Mouse (Mus musculus) brain, embryonic 14.5 days (tissue): ENCODE data around the gene Map3k12. TPM values are rescaled to one million over a fixed set of nuclear protein-coding genes. Genes with fewer than 3 reads are reported as not detected.

Source experiments
- DNase-seq: peaks from one replicate; pipeline ENCODE4 v3.0.0-alpha.2; 2011; ENCODE audit warnings: low read depth
- CTCF ChIP-seq: fragments of 200-500 bp; IDR thresholded peaks from 2 replicates; pipeline ENCODE4 v1.5.1; 2012; ENCODE audit warnings: inconsistent platforms, mild to moderate bottlenecking, moderate library complexity, borderline replicate concordance; ENCODE audit not compliant: insufficient read depth, insufficient read length; ENCODE audit errors: extremely low read depth
- POLR2A ChIP-seq: fragments of 200-500 bp; IDR thresholded peaks from 2 replicates; pipeline ENCODE4 v1.6.1; 2012; ENCODE audit warnings: mild to moderate bottlenecking, inconsistent platforms, borderline replicate concordance; ENCODE audit not compliant: poor library complexity, insufficient read depth, insufficient read length, severe bottlenecking; ENCODE audit errors: extremely low read depth
- polyA plus RNA-seq: library from polyadenylated mRNA; depleted of rRNA; stranded (reverse); fragments of >200 nt; gene quantifications from 2 replicates; pipeline ENCODE4 v1.2.3, GENCODE M21; 2012

Gene Map3k12
- polyA plus RNA-seq, 1 experiment, result 72.4 TPM

DNA sequence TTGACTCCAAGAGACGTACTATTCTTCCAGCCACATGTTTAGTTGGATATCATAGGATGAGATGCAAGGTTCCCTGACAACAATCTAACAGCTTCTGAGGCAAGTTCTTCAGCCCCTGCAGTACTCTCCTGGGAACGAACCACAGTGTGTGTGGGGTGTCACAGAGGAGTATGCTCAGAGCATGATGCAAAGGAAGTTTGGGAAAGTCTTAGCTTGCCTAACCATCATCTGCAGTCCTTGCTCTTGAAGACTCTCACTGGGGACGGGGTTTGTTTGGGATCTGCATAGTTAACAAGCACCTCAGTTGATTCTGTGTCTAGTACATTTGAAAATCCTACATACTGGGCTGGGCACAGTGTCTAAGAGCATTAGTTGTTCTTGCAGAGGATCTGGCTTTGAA lies 8.5 kb downstream of the Map3k12 start:
- no peak for DNase-seq
- TF ChIP-seq CTCF (no peak), POLR2A (no peak)

DNA sequence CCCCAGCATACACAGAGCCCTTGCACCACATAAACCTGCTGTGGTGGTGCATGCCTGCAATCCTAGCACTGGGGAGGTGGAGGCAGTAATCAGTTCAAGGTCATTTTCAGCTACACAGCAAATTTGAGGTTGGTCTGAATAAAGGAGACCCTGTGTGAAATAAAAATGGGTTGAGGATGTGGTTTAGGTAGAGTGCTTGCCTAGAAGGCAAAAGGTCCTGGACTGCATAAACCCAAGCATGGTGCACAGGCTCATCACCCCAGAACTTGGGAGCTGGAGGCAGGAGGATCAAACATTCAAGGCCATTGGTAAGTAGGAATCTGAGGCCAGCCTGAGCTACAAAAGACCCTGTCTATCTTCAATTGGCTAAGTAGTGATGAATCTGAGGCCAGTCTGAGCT lies 9.3 kb downstream of the Map3k12 start:
- no peak for TF ChIP-seq POLR2A
- TF ChIP-seq CTCF, result no peak

DNA sequence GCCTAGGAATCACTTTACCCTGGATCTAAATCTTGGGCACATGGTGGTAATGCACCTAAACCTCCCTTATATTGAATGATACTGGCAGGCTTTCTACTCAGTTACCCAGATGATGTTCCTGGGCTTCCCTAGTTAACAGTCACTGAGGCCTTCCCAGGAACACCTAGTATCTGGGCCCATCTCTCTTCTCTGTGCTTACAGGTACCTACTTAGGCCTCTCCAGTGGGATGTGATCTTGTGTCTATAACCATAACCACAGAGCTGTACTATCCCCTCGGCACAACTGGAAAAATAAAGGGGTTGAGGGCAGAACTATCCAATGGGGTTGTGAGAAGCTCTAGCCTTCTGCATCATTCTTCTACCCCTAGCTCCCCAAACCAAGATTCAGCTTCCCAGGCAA lies 10.0 kb downstream of the Map3k12 start:
- TF ChIP-seq CTCF (no peak), POLR2A (no peak)
- DNase-seq, result no peak

More for the DNA sequence above, 9.3 kb downstream of the Map3k12 start:
- no peak for DNase-seq

DNA sequence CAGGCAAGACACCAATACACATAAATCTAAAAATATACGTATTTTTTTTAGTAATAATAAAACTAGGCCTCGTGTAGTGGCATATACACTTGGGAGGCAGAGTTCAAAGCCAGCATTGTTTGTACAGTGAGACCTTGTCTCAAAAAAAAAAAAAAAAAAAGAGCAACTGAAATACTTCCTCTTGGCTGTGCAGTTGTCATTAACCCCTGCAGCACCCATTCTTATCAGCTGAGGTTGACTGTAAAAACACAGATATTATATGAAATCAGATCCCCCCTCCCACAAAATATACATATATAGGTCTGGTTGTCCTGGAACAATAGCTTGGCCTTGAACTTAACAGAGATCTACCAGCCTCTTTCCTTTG lies 10.4 kb downstream of the Map3k12 start:
- TF ChIP-seq POLR2A (no peak), CTCF (no peak)
- DNase-seq, result no peak

DNA sequence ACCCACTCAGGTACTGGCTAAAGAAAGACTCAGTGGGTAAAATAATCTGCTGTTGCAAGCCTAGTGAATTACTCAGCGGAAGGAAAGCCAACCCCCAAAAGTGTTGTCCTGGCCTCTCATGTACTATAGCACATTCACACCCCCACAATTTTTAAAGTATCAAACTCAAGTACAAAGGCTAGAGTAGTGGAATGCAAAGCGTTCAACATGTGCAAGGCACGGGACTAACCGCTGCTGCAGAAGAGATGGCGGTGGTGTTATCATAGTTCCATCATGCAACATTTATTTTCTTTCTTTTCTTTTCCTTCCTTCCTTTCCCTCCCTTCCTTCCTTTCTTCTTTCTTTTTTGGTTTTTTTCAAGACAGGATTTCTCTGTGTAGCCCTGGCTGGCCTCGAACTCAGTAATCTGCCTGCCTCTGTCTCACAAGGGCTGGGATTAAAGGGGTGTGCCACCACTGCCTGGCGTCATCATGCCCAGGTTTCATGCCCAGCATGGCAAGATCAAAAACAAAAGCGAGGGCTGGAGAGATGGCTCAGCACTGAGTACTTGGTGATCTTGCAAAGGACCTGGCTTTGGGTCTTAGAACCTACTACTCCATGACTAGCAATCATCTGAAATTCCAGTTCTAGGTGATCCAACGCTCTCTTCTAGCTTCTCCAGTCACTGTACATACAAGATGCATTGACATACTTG lies 10.9 kb downstream of the Map3k12 start:
- DNase-seq, result no peak
- no peak for TF ChIP-seq POLR2A
- no peak for TF ChIP-seq CTCF

DNA sequence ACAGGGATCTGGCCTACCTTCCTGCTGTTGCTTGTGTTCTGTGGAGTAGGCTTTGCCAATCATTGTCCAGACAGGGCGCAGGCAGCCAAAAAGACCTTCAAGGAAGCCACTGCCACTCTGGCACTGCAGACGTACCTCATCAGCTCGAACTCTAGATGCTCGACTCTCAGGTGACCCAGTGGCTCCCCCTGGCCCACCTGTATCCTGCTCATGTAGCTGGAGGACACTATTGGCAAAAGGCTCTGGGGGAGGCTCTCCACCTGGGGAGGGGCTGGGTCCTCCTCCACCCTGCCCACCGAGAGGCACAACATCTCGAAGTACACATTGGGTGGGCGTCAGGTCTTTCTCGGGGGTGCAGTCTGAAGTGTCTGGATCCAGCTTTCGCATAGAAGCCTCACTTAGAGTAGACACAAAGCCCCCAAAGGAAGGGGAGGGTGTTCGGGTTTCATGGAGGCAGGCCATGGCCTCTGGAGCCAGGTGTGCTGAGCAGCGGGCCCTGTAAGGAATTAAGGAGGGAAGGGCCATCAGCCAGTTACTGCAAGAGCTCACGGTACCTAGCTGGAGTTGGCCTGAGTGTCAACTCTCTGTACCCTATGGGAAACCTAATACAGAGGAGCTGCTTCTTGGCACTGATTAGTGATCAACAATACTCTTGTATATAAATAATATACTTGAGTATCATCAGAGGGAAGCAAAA lies 11.6 kb downstream of the Map3k12 start:
- DNase-seq, result no peak
- TF ChIP-seq POLR2A, result no peak
- no peak for TF ChIP-seq CTCF

DNA sequence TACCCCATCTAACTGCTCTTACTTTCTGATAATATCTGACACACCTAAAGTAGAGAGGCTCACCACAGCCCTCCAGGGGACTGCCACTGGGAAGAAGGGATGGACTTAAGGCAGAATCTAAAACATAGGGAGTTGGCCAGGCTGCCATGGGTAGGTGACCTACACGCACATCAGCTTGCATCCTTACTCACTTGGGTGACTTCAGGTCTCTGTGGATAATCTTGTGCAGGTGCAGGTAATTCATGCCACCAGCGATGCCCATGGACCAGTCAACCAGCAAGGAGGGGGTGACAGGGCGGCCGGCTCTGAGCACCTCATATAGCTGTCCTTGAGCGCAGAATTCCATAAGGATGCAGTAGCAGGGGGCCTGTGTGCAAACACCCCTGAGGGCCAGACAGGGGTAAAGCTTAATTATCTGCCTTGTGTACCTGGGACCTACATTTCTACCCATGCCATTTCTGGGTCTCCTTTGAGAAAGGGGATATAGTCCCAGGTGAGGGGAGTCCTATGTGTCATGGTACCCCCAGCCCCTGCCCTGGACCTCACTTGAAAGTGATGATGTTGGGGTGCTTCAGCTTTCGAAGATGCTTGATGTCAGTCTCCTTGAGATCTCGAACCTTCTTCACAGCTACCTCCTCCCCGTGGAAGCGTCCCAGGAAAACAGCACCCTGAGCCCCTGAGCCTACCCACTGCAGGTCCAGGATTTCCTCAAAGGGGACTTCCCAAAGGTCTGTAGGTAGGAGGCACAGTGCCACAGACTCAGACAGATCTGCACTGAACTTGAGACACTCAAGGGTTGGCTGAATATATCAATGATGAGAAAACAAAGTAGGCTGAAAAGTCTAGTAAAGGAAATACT lies 12.7 kb downstream of the Map3k12 start:
- no peak for DNase-seq
- TF ChIP-seq POLR2A (no peak), CTCF (no peak)

DNA sequence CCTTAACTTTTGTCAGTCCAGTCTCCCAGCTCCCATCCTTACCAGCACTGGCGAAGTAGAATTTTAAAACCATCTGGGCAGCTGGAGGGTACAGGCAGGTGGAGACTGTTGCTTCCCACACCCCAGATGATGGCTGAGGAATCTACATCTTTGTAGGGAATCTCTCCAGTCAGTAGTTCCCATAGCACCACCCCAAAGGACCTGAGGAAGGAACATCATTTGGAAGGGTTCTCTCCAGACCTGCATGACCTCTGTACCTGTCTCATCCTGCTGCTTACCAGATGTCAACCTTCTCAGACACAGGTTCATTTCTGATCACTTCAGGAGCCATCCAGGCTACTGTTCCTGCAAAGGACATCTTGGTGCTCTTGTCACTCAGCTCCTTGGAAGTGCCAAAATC lies 13.4 kb downstream of the Map3k12 start, which contains the start of gene Gm10337:
Gene Gm10337 (plus strand): TSS at position 276 of the 400 bp plus-strand sequence.
- DNase-seq, result no peak
- TF ChIP-seq CTCF, result no peak
- no peak for TF ChIP-seq POLR2A

DNA sequence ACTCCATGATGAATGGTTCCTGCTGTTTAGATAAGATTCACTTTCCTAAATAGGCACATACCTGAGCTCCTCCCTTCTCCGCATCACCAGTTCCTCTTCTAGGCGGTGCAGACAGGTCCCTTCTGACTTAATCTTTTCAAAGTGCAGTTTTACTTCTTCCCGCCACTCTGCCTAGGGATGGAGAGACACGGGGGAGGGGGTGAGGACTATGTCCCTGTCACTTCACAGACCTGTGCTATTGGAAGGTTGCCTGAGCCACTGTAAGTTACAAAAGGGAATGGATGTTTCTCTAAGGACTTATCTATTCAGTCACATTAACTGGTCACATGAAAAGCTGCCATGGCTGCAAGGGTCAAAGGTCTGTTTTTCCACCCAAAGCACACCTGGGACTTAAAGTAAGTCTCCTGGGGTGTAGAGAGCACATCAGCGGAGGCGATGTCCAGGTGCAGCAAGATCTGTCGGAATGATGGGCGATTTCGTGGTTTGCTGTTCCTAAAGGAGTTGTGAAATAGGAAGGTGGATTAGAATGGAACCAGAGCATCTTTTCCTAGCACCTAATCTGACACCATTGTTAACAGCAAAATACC lies 14.5 kb downstream of the Map3k12 start:
- TF ChIP-seq CTCF (no peak), POLR2A (no peak)

DNA sequence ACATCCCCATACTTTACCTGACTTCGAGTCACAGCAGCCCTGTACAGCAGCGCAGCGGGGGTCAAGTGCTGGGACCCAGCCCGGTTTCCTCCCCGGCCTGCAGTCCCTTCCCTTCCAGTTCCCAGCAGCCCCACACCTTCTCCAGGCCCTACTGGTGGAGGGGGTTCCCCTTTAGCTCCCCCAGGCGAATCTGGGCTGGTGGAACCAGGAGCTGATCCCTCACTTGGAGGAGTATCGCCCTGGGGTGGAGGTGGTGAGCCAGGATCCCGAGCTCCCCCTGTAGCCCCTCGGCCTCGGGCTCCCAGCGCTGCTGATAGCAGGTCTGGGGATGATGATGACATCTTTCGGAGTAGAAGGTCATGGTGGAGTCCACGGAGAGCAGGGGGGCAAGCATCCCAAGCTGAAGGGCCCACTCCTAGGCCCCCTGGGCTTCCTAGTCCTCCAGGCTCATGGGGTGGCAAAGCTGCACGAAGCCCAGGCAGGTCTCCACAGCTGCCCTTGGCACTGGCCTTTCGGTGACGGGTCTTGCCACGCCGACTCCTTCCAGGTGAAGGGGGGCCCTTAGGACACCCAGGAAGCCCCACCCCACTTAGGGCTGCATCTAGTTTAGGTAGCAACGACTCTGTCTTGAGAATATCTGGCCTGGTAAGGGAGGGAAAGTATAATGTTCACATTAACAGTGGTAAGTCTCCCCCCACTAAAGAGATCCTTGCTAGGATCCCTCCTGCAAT lies 15.6 kb downstream of the Map3k12 start:
- TF ChIP-seq POLR2A (no peak), CTCF (no peak)

More for the DNA sequence above, 14.5 kb downstream of the Map3k12 start:
- DNase-seq, result no peak

More for the DNA sequence above, 15.6 kb downstream of the Map3k12 start:
- DNase-seq, result no peak
